Mouse (Mus musculus): ENCODE measurements around the gene Slc48a1.

Gene Slc48a1

DNA sequence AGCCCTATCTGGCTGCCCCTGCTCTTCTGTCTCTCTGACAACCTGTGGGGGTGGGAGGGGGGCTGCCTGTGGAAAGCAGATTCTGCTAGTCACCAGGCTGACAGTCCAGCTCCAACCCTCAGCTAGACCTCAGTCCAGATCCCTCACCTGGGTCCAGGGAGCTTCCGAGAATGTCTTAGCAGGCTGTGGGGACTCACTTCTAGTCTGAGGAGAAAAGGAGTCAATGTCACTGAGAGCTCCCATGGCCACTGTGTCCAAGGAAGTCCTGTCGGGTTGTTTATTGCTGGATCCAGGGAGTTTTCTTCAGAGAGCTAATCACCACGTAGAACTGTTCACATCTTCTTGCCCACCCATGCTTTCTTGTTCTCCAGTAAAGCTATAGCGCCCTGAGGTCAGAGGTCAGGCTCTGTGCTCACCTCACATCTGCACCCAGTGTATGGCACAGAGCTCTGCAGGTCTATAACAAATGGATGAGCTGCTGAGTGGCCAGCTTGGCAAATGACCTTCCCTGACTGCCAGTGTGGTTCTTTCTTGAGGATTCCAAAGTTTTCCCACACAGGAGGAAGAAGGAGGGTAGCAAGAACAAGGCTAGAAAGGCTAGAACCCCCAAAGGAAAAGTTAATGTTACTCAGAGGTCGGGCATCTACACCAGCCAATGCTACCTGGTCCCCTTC, 48.4 kb downstream of the Slc48a1 start:
- DNase-seq (ENCODE audit: low spot score in 2 of 2), result no peak

DNA sequence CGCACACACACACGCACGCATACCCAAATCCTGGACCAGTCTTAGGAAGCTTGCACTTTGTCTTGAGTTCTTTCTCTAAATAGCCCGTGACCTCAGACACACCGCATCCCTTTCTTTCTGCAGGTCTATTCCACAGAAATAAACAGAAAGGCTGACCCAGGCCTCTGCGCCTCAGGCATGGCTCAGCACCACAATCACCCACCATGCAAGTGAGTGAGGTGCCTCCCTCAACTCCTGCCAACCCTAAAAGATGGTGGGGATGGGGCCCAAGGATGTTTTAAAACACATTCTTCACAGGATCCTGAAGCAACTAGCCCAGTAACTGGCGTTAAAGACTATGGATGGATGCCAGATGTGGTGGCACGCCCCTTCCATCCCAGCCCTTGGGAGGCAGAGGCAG, 49.1 kb downstream of the Slc48a1 start:
- no peak for DNase-seq (ENCODE audit: low spot score in 2 of 2)

DNA sequence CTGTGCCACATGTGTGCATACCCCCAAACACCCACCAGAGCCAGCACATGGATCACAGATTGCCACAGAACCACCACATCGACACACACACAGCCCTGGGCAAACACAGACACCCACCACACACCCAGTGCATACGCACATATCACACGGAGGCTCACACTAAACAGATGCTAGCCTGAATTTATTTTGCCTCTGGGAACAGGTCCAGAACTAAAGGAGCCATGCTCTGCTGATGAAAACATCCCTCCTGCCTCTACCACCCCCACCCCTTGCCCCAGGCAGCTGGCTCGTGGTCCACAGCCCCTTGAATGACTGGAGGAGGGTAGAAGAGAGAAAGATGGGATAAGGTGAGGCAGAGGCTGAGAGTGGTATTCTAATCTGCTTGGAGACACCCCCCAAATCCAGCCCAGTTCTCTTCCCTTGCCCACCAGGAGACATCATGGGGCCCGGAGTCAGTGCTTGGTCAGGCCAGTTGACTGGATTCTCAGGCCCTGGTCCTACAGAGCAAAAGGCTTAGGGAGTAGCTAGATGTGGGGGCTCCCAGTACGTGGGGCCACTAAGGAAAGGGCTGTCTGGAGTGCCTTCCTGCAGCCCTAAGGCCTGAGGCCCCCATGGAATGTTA, 50.0 kb downstream of the Slc48a1 start:
- DNase-seq (ENCODE audit: low spot score in 2 of 2), result peak; percentile 62 to 75

GRCm38 (mm10) chr15:97828901-97829338, 50.6 kb downstream of the Slc48a1 start:
- no peak for DNase-seq (ENCODE audit: low spot score in 2 of 2)

- DNase-seq (ENCODE audit: low spot score in 2 of 2), result no peak
Measured at GRCm38 (mm10) chr15:97829432-97829831, 51.1 kb downstream of the Slc48a1 start.

DNA sequence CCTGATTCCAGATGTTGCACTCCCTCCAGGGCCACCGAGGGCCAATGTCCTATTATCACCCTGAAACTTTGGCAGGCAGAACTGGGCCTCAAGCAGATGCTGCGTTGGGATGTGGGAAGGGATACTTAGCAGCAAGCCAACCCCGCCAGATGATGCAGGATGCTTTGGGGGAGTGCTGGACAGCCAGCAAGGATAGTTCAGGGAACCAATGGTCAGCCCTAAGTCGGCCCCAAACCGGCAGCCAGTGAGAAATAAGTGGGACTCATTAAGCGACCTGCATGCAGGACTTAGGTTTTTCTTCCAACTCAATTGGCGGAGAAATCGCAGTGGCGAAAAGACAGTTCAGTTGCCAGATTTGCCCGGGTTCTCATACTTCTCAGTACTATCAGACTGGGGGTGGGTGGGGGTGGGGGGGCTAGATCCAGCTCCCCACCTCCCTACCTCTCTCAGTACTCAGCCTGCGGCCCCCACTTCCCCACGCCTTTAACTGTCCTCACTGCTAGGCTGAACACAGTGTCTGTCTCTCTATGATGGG, 52.0 kb downstream of the Slc48a1 start:
- peak; percentile 42 to 63 for DNase-seq (ENCODE audit: low spot score in 2 of 2)

DNA sequence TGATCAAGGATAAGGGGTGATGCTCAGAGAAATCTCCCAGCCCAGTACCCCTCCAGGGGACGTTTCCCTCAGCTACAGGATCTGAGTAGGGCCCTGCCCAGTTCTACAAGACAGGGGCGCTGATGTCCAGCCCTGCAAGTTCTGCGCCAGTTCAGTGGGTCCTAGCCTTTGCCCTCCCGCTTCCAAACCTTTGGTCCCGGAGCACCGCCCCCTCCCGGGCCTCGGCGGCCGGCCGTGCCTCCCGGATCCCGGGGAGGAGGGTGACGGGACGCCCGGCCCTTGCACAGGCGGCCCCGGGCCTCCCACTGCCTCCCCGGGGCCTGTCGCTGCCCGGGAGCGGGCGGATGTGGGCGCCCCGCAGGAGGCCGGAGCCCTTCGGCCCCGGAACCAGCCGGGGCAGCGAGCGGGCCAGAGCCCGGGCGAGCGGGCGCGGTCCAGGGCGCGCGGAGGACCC, 52.5 kb downstream of the Slc48a1 start:
- DNase-seq (ENCODE audit: low spot score in 2 of 2), result peak in 1 of 2 experiments; percentile 32

GRCm38 (mm10) chr15:97831242-97831986, 53.1 kb downstream of the Slc48a1 start:
- peak; percentile 51 to 71 for DNase-seq (ENCODE audit: low spot score in 2 of 2)

- DNase-seq (ENCODE audit: low spot score in 2 of 2), result no peak
Measured at GRCm38 (mm10) chr15:97831987-97832640, 53.8 kb downstream of the Slc48a1 start.

GRCm38 (mm10) chr15:97832764-97833479, 54.6 kb downstream of the Slc48a1 start:
- DNase-seq (ENCODE audit: low spot score in 2 of 2), result no peak

DNA sequence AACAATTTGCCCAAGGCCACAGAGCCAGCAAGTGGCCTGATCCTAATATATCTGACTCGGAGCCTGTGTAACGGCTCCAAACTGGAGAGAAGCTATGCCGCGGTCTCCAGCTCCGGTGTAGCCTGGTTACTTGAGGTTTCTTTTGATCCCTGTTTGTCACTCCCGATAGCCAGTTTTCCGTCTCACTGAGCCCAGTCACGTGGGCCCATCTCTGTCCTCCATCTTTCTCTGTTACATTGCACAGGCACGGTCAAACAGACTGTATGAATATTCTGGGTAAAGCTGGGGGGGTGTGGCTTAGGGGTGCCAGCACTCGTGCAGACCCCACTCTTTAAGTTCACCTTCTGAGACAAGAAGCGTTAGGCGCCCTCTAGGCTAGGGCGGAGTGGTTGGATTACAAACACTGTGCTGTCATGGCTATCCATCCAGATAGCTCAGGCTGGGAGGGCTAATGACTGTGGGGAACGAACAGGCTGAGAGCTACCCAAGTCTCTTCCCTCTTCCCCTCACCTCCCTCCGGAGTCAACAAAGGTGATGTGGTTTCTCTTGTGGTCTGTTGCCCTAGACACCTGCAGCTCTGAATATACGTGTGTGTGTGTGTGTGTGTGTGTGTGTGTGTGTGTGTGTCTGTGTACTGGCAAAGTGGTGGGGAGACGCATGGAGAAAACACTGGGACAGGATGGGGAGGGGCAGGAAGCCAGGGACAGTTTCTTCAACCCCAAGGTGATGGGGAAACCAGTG, 58.0 kb downstream of the Slc48a1 start:
- no peak for DNase-seq (ENCODE audit: low spot score in 2 of 2)

DNA sequence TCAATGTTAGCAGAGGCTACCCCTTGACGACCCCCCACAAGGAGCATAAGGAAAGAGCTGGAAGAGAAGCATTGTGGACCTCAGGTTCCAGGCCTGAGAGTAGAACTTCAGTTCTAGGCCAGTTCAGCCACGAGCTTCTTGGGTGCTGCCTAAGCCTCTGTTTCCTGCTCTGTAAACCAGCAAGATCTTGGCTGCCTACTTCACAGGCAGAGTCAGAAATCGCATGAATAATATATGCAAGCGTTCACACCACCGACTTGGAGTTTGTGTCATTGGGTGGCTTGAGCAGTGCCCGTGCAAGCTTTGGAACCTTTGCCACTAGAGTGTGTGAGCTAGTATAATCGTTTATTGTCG, 58.6 kb downstream of the Slc48a1 start:
- DNase-seq (ENCODE audit: low spot score in 2 of 2), result no peak

DNA sequence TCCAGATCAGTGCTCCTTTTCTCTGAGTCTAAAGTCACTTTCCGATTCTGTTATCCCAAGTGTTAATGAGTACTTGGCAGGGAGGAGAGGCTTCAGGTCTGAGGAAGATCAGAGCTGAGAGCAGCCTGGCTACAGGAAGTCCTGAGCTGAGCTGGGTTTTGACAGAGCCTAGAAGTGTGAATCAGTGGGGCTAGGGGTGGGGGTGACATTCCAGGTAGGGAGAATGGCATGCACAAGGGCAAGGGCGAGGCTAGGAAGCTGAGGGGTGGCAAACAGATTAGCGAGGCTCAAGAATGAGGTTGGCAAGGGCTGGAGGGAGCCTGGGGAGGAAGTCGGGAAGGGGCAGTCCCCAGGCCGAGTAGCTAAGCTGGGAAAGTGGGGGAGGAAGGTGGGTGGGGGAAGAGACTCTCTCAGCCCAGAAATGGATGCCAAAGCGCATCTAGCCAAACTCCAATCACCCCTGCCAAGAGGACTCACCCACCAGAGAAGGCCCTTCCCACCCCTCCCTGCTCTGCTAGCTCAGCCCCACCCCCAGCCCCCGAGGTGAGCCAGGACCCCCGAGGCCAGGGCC, 59.3 kb downstream of the Slc48a1 start:
- DNase-seq (ENCODE audit: low spot score in 2 of 2), result no peak

- no peak for DNase-seq (ENCODE audit: low spot score in 2 of 2)
Measured at GRCm38 (mm10) chr15:97838395-97838794, 60.1 kb downstream of the Slc48a1 start.

- no peak for DNase-seq (ENCODE audit: low spot score in 2 of 2)
Measured at GRCm38 (mm10) chr15:97839012-97839411, 60.7 kb downstream of the Slc48a1 start.

GRCm38 (mm10) chr15:97839473-97839872, 61.2 kb downstream of the Slc48a1 start:
- no peak for DNase-seq (ENCODE audit: low spot score in 2 of 2)

DNA sequence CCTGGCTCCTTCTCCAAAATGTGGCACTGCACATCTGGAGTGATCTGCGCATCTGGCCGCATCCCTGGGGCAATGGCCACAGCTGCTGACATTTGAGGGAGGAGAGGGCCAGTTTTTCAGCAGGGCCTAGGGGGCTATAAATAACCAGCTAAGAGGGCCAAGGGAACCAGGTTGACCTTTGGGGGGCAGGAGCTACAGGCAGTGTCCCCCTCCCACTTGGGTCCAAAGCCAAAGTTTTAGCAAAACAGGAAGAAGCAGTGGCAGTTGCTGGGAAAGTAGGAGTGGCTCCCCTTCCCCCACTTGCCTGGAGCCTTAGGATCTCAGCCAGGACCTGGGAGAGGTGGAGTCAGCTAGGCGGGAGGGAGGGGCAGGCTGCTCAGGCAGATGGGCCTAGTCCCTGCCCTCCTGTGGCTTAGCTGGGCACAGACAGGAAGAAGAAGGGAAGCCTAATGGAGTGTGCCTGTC, 61.7 kb downstream of the Slc48a1 start:
- DNase-seq (ENCODE audit: low spot score in 2 of 2), result no peak

GRCm38 (mm10) chr15:97840781-97841180, 62.5 kb downstream of the Slc48a1 start:
- DNase-seq (ENCODE audit: low spot score in 2 of 2), result no peak

GRCm38 (mm10) chr15:97841383-97841782, 63.1 kb downstream of the Slc48a1 start:
- DNase-seq (ENCODE audit: low spot score in 2 of 2), result no peak

DNA sequence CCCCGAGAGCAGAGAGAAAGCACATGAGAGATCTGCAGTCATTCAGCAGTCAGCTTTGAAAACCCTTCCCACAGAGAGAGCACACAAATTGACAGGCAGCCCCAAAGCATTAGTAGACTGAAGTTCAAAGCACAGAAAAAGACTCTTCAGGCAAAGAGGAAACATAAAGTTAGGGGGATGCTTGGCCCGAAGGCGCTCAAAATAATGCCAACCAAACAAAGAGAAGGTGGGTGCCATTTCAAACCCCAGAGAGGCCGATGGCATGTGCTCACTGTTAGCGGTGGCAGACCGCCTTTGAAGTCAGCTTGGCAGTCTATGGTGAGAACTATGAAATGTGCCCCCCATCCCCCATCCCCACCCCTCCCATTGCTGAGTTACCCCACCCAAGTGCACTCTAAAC, 63.7 kb downstream of the Slc48a1 start:
- no peak for DNase-seq (ENCODE audit: low spot score in 2 of 2)

Data from right cerebral cortex, adult 2 months (tissue).